Mouse (Mus musculus) MEL (cell line): ENCODE measurements around the gene Rplp2. TPM values are rescaled to one million over a fixed set of nuclear protein-coding genes. Genes with fewer than 3 reads are reported as not detected.

ENCODE experiments used
- DNase-seq: peaks from one replicate; pipeline ENCODE4 v3.0.0; 2011; ENCODE audit warnings: low read depth, low spot score
- H3K27ac ChIP-seq: 2 replicates; pipeline ENCODE4 v1.5.1; 2012; ENCODE audit warnings: low read depth, mild to moderate bottlenecking, control low read depth, low read length, moderate library complexity; ENCODE audit not compliant: control insufficient read depth
- H3K27me3 ChIP-seq, 2 experiments: fragments of 150-350 bp in 1 of 2; sonication (generic) in 1 of 2; 2 replicates each; pipeline ENCODE4 v1.6.1; 2012; ENCODE audit warnings: low read length in 2 of 2, mild to moderate bottlenecking in 2 of 2, improper control_type of control experiment in 1 of 2, moderate library complexity in 1 of 2; ENCODE audit not compliant: insufficient read depth in 2 of 2, control insufficient read depth in 1 of 2
- H3K36me3 ChIP-seq, 2 experiments: 2 replicates each; pipeline ENCODE4 v1.6.1; 2012 to 2014; ENCODE audit warnings: low read length in 2 of 2, improper control_type of control experiment in 1 of 2, inconsistent platforms in 1 of 2, mild to moderate bottlenecking in 1 of 2; ENCODE audit not compliant: insufficient read depth in 2 of 2, control insufficient read depth in 1 of 2
- H3K4me1 ChIP-seq, 2 experiments: fragments of 150-350 bp in 1 of 2; sonication (generic) in 1 of 2; 2 replicates each; pipeline ENCODE4 v1.6.1; 2012; ENCODE audit warnings: low read length in 2 of 2, improper control_type of control experiment in 1 of 2, mild to moderate bottlenecking in 1 of 2; ENCODE audit not compliant: insufficient read depth in 2 of 2, control insufficient read depth in 1 of 2
- H3K4me3 ChIP-seq, 2 experiments: fragments of 150-350 bp in 1 of 2; sonication (generic) in 1 of 2; 2 replicates each; pipeline ENCODE4 v1.5.1; 2012; ENCODE audit warnings: low read depth in 2 of 2, low read length in 2 of 2, mild to moderate bottlenecking in 2 of 2, moderate library complexity in 2 of 2, control low read depth in 1 of 2, improper control_type of control experiment in 1 of 2; ENCODE audit not compliant: control insufficient read depth in 1 of 2, insufficient read depth in 1 of 2
- H3K79me2 ChIP-seq: 2 replicates; pipeline ENCODE4 v1.6.1; 2012; ENCODE audit warnings: mild to moderate bottlenecking, low read length, moderate library complexity; ENCODE audit not compliant: control insufficient read depth, poor library complexity, insufficient read depth
- H3K9ac ChIP-seq: 2 replicates; pipeline ENCODE4 v1.6.1; 2012; ENCODE audit warnings: low read depth, mild to moderate bottlenecking, control low read depth, low read length, moderate library complexity; ENCODE audit not compliant: control insufficient read depth, poor library complexity, severe bottlenecking
- H3K9me3 ChIP-seq: fragments of 150-350 bp; sonication (generic); replicated peaks from 2 replicates; pipeline ENCODE4 v1.6.1; 2012; ENCODE audit warnings: mild to moderate bottlenecking, low read length, improper control_type of control experiment, moderate library complexity; ENCODE audit not compliant: insufficient read depth
- BHLHE40 ChIP-seq: IDR thresholded peaks from 2 replicates; pipeline ENCODE4 v1.6.1; 2012; ENCODE audit warnings: low read depth, mild to moderate bottlenecking, inconsistent platforms, low read length, improper control_type of control experiment, borderline replicate concordance
- CHD1 ChIP-seq: IDR thresholded peaks from 2 replicates; pipeline ENCODE4 v1.6.1; 2012; ENCODE audit warnings: low read depth, mild to moderate bottlenecking, inconsistent platforms, low read length, improper control_type of control experiment
- CHD2 ChIP-seq: IDR thresholded peaks from 2 replicates; pipeline ENCODE4 v1.6.1; 2011; ENCODE audit warnings: low read length, improper control_type of control experiment
- CTCF ChIP-seq, 3 experiments: IDR thresholded peaks in 2 of 3; conservative IDR thresholded peaks in 1 of 3; 2 replicates each; pipeline ENCODE4 v1.5.1; 2011 to 2012; ENCODE audit warnings: low read length in 3 of 3, low read depth in 2 of 3, mild to moderate bottlenecking in 2 of 3, improper control_type of control experiment in 1 of 3, inconsistent platforms in 1 of 3, mixed read lengths in 1 of 3, moderate library complexity in 1 of 3; ENCODE audit not compliant: control insufficient read depth in 1 of 3, insufficient read depth in 1 of 3, poor library complexity in 1 of 3, severe bottlenecking in 1 of 3
- E2F4 ChIP-seq: IDR thresholded peaks from 2 replicates; pipeline ENCODE4 v1.6.1; 2011; ENCODE audit warnings: low read depth, low read length, improper control_type of control experiment, borderline replicate concordance
- EP300 ChIP-seq, 2 experiments: IDR thresholded peaks; 2 replicates each; pipeline ENCODE4 v1.6.1; 2011; ENCODE audit warnings: improper control_type of control experiment in 2 of 2, low read length in 2 of 2, low read depth in 1 of 2, mild to moderate bottlenecking in 1 of 2
- GATA1 ChIP-seq: IDR thresholded peaks from 2 replicates; pipeline ENCODE4 v1.6.1; 2011; ENCODE audit warnings: low read depth, low read length, improper control_type of control experiment
- HCFC1 ChIP-seq: IDR thresholded peaks from 2 replicates; pipeline ENCODE4 v1.6.1; 2012; ENCODE audit warnings: low read depth, mild to moderate bottlenecking, inconsistent platforms, low read length, improper control_type of control experiment, moderate library complexity
- KAT2A ChIP-seq: conservative IDR thresholded peaks from 2 replicates; pipeline ENCODE4 v1.6.1; 2012; ENCODE audit warnings: low read depth, low read length, improper control_type of control experiment, inconsistent platforms
- MAFK ChIP-seq: IDR thresholded peaks from 2 replicates; pipeline ENCODE4 v1.6.1; 2011; ENCODE audit warnings: low read depth, mild to moderate bottlenecking, low read length, improper control_type of control experiment, borderline replicate concordance
- MAX ChIP-seq: IDR thresholded peaks from 2 replicates; pipeline ENCODE4 v1.6.1; 2011; ENCODE audit warnings: low read length, improper control_type of control experiment
- MAZ ChIP-seq: IDR thresholded peaks from 2 replicates; pipeline ENCODE4 v1.6.1; 2012; ENCODE audit warnings: low read depth, mild to moderate bottlenecking, inconsistent platforms, low read length, improper control_type of control experiment
- MEF2A ChIP-seq: IDR thresholded peaks from 2 replicates; pipeline ENCODE4 v1.6.1; 2014; ENCODE audit warnings: low read depth, mild to moderate bottlenecking, inconsistent platforms, low read length, improper control_type of control experiment; ENCODE audit not compliant: poor library complexity, insufficient replicate concordance, severe bottlenecking; ENCODE audit errors: extremely low read depth
- MXI1 ChIP-seq: IDR thresholded peaks from 2 replicates; pipeline ENCODE4 v1.6.1; 2011; ENCODE audit warnings: mild to moderate bottlenecking, low read depth, low read length, improper control_type of control experiment
- MYB ChIP-seq: IDR thresholded peaks from 2 replicates; pipeline ENCODE4 v1.6.1; 2011; ENCODE audit warnings: mild to moderate bottlenecking, low read depth, low read length, improper control_type of control experiment
- MYC ChIP-seq: IDR thresholded peaks from 2 replicates; pipeline ENCODE4 v1.6.1; 2011; ENCODE audit warnings: low read depth, mild to moderate bottlenecking, low read length, improper control_type of control experiment, moderate library complexity
- NELFE ChIP-seq: IDR thresholded peaks from 2 replicates; pipeline ENCODE4 v1.6.1; 2011; ENCODE audit warnings: low read depth, low read length, improper control_type of control experiment
- NRF1 ChIP-seq: IDR thresholded peaks from 2 replicates; pipeline ENCODE4 v1.6.1; 2014; ENCODE audit warnings: low read depth, mild to moderate bottlenecking, inconsistent platforms, low read length, improper control_type of control experiment, moderate library complexity; ENCODE audit not compliant: poor library complexity, insufficient read depth, severe bottlenecking
- POLR2A ChIP-seq, 2 experiments: IDR thresholded peaks; 2 replicates each; pipeline ENCODE4 v1.6.1; 2011 to 2012; ENCODE audit warnings: low read length in 2 of 2, mild to moderate bottlenecking in 2 of 2, control low read depth in 1 of 2, improper control_type of control experiment in 1 of 2, low read depth in 1 of 2, moderate library complexity in 1 of 2; ENCODE audit not compliant: control insufficient read depth in 1 of 2, insufficient read depth in 1 of 2, poor library complexity in 1 of 2
- POLR2AphosphoS2 ChIP-seq: IDR thresholded peaks from 2 replicates; pipeline ENCODE4 v1.6.1; 2011; ENCODE audit warnings: low read length, improper control_type of control experiment
- POLR2AphosphoS5 ChIP-seq: IDR thresholded peaks from 2 replicates; pipeline ENCODE4 v1.6.1; 2012; ENCODE audit warnings: low read depth, borderline replicate concordance, mild to moderate bottlenecking, inconsistent platforms, low read length, moderate library complexity, mixed read lengths
- RAD21 ChIP-seq: IDR thresholded peaks from 2 replicates; pipeline ENCODE4 v1.6.1; 2011; ENCODE audit warnings: mild to moderate bottlenecking, low read depth, low read length, improper control_type of control experiment
- RCOR1 ChIP-seq: IDR thresholded peaks from 2 replicates; pipeline ENCODE4 v1.6.1; 2012; ENCODE audit warnings: low read depth, mild to moderate bottlenecking, inconsistent platforms, low read length, improper control_type of control experiment
- SMC3 ChIP-seq: IDR thresholded peaks from 2 replicates; pipeline ENCODE4 v1.6.1; 2011; ENCODE audit warnings: low read depth, low read length, improper control_type of control experiment
- TAL1 ChIP-seq: IDR thresholded peaks from 2 replicates; pipeline ENCODE4 v1.6.1; 2012; ENCODE audit warnings: mild to moderate bottlenecking, inconsistent platforms, low read length, moderate library complexity, mixed read lengths
- TCF12 ChIP-seq: IDR thresholded peaks from 2 replicates; pipeline ENCODE4 v1.6.1; 2014; ENCODE audit warnings: low read depth, mild to moderate bottlenecking, inconsistent platforms, low read length, improper control_type of control experiment, moderate library complexity
- UBTF ChIP-seq: IDR thresholded peaks from 2 replicates; pipeline ENCODE4 v1.6.1; 2012; ENCODE audit warnings: low read depth, mild to moderate bottlenecking, inconsistent platforms, low read length, improper control_type of control experiment, moderate library complexity, borderline replicate concordance; ENCODE audit not compliant: insufficient read depth
- ZC3H11A ChIP-seq: IDR thresholded peaks from 2 replicates; pipeline ENCODE4 v1.6.1; 2012; ENCODE audit warnings: low read depth, mild to moderate bottlenecking, inconsistent platforms, low read length, improper control_type of control experiment
- ZKSCAN1 ChIP-seq: IDR thresholded peaks from 2 replicates; pipeline ENCODE4 v1.6.1; 2012; ENCODE audit warnings: low read depth, mild to moderate bottlenecking, inconsistent platforms, low read length, improper control_type of control experiment, moderate library complexity
- ZMIZ1 ChIP-seq: IDR thresholded peaks from 2 replicates; pipeline ENCODE4 v1.6.1; 2012; ENCODE audit warnings: low read depth, mild to moderate bottlenecking, inconsistent platforms, low read length, improper control_type of control experiment, moderate library complexity
- polyA plus RNA-seq, 2 experiments: library from polyadenylated mRNA; stranded (reverse) in 1 of 2; unstranded in 1 of 2; fragments of >175 nt in 1 of 2; fragments of >200 nt in 1 of 2; gene quantifications; 2 replicates each; pipeline versions ENCODE4 v1.2.1 to v1.2.4; 2012; ENCODE audit warnings: low replicate concordance in 2 of 2, low read depth in 1 of 2; ENCODE audit not compliant: insufficient read length in 2 of 2, insufficient read depth in 1 of 2, missing spikeins in 1 of 2
- total RNA-seq: library from RNA; depleted of rRNA; stranded (reverse); fragments of 300-350 nt; gene quantifications from 2 replicates; pipeline ENCODE4 v1.2.3, GENCODE M21; 2012

Rplp2 gene
- total and polyA plus RNA-seq, 3 experiments: 3,503 to 3,690 TPM; not detected in 1

DNA sequence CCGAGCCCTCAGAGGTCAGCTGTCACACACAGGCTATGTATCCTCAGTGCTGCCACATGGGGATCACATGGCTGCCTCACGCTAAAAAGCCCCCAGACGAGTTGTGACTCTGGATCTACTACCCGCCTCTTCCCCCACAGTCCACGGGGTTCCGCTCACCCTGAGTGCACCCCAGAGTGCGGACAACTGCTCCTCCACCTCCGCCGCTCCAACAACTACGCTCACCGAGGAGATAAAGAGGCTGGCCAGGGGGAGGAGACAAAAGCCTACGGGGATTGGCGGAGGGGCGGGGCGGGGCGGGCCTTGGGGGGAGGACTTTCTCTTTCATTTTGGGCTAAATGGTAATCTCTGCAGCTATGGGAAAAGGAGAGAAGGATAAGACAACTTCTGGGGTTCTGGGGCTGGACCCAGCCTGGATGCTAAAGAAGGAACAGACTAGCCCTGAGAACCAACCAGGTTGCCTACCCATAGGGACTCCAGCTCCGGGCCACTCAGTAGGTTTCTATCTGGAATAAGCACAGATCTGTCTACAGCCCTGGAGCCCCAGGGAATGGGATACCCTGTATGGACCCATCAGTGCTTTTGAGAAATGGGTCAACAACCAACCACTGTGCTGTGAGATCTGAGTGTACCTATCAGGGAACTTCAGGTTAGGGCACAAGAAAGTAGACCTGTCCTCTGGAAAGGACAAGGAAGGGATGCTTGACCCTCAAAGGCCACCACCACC, 11.9 kb upstream of the Rplp2 start (continued):
- no peak for TF ChIP-seq RAD21
- no peak for TF ChIP-seq POLR2AphosphoS2
- TF ChIP-seq E2F4: no peak
- TF ChIP-seq HCFC1: peak; percentile 48; the same call in 1 of the 2 replicates
- no peak for TF ChIP-seq CTCF (IDR thresholded peaks at IDR 0.05 in 2 of 3, conservative IDR thresholded peaks at IDR 0.05 in 1 of 3; ENCODE audit: control insufficient read depth in 1 of 3, insufficient read depth in 1 of 3, low read depth in 2 of 3, low read length in 3 of 3, poor library complexity in 1 of 3, severe bottlenecking in 1 of 3)
- TF ChIP-seq MAFK: no peak
- no peak for TF ChIP-seq MYB
- TF ChIP-seq SMC3: no peak
- no peak for TF ChIP-seq GATA1
- TF ChIP-seq NRF1: no peak
- TF ChIP-seq POLR2A (IDR thresholded peaks at IDR 0.05; ENCODE audit: control insufficient read depth in 1 of 2, insufficient read depth in 1 of 2, low read depth in 1 of 2, low read length in 2 of 2, poor library complexity in 1 of 2): peak; percentile 53 to 78; a peak in 2 of 4 replicates
- no peak for TF ChIP-seq UBTF
- 0 out of 4 replicates have a peak, but pooled peaks of 1 of the 2 experiments have one; percentile 8 for TF ChIP-seq EP300 (IDR thresholded peaks at IDR 0.05; ENCODE audit: low read depth in 1 of 2, low read length in 2 of 2)
- TF ChIP-seq MYC: no peak
- no peak for TF ChIP-seq ZKSCAN1
- 0 out of 2 replicates have a peak, but pooled peaks have one; percentile 57 for TF ChIP-seq ZMIZ1
- no peak for TF ChIP-seq TAL1
- TF ChIP-seq, all 39 proteins: peak for 11

DNA sequence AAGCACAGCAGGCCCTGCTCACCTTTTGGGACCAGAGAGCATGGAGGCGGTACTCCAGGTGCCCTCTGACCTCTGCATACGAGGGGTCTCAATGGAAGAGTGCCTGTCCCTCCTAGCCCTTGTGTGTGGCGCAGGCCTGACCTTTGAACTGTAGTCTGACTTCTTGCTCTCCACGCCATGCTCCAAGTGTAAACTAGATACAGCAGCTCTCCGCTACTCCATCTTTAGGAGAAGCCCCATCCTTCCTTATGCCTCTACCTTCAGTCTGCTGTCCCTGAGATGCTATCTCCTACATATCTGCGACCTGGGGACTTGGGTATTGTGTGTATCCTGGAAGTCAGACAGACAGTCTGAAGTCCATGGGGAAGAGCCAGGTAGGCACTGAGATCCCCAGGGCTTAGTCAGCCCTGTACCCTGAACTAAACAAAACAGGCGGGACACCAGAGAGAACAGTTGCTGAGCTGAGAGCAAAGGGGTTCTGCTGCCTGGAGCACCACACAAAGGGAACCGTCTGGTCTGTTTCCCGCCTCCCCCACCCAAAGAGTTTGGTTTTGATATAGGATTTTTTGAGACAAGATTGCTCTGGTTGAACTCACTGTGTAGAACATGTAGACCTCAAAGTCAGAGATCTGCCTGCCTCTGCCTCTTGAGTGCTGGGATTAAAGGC, 11.2 kb upstream of the Rplp2 start:
- H3K4me3 ChIP-seq: peak overlapping the region; percentile 42 to 90; a peak in 2 of 4 replicates
- no peak for DNase-seq
- peaks cover 4 to 22% of the 10 kb centered on the region in 2 experiments; a peak in 3 of 4 replicates for H3K4me1 ChIP-seq
- no peaks in the 10 kb centered on the region for H3K9me3 ChIP-seq
- peak overlapping the region; percentile 5; the same call in 1 of the 2 replicates for H3K9ac ChIP-seq
- no peak for TF ChIP-seq MAFK
- no peak for TF ChIP-seq MXI1
- no peak for TF ChIP-seq UBTF
- no peak for TF ChIP-seq MEF2A
- no peak for TF ChIP-seq ZC3H11A
- no peak for TF ChIP-seq TCF12
- no peak for TF ChIP-seq CHD1
- no peak for TF ChIP-seq RCOR1
- no peak for TF ChIP-seq EP300 (IDR thresholded peaks at IDR 0.05; ENCODE audit: low read depth in 1 of 2, low read length in 2 of 2)
- no peak for TF ChIP-seq MAZ
- TF ChIP-seq BHLHE40: no peak
- TF ChIP-seq NELFE: no peak
- no peak for TF ChIP-seq POLR2AphosphoS5
- TF ChIP-seq KAT2A: no peak
- TF ChIP-seq MAX: no peak
- TF ChIP-seq POLR2AphosphoS2: no peak
- TF ChIP-seq CHD2: no peak
- no peak for TF ChIP-seq RAD21
- no peak for TF ChIP-seq SMC3
- peak overlapping the region; percentile 59; the same call in 1 of the 2 replicates for H3K27ac ChIP-seq
- H3K79me2 ChIP-seq: peaks cover 28% of the 10 kb centered on the region
- H3K36me3 ChIP-seq: peaks cover 0 to 20% of the 10 kb centered on the region in 2 experiments; a peak in 3 of 4 replicates
- no peaks in the 10 kb centered on the region for H3K27me3 ChIP-seq
